Mouse (Mus musculus): ENCODE measurements around the gene Sik2. TPM values are rescaled to one million over a fixed set of nuclear protein-coding genes. Genes with fewer than 3 reads are reported as not detected.

Sik2 gene
- polyA plus RNA-seq, 1 experiment from 2014 or later, result 18.2 TPM

DNA sequence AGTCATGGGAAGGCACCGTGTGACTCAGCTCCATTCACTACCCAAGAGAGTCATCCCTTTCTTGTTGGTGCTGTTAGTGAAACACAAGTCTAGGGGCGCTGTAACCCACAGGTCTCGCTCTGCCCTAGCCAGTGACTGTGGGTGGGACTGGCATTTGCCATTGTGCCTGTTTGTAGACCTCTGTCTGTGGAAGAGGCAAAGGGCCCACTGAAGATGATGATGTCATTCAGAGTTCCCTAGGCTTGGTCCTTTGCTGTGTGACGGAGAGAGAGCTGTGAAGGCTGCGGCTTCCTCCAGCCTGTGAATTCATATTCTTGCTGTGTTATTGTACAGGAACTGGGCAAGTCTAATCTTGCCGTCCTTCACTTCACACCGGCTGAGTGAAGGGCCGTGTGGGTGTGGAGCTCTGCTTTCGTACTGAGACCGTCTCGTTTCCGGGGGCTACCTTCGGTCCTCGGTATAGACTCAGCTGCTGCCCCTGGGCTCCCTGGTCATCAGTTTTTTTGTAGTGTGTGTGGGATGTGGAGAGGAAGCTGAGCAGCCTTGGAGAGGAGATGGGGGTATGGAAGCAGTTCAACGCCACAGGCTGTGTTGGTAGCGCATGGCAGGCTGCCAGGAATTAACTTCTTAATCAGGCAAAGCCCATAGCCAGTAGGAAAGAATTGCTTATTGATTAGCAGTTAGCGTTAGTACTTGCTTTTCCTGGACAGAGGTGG lies 156.1 kb downstream of the Sik2 start:
- peak overlapping the region; percentile 7; the same call in 1 of the 2 replicates for H3K27ac ChIP-seq (ENCODE audit: poor library complexity, severe bottlenecking)
- H3K4me3 ChIP-seq, result no peak overlapping the region

DNA sequence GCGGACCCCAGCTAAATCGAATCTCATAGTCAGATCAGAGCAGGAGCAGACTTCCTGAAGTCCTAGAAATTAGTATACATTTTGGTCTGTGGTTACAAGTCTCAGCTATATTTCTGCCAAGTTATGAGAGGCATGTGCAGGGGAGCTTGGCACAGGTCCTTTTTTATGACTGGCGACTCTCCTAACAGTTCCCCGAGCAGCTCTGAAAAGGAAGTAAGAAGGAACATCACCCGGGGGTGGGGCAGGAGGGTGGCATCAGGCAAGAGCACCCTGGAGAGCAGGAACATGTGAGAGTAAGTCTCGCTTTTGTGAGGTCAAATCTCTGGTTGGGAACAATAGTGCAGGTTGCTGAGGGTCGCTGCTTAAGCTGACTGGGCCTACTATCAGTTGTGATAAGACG lies 158.2 kb downstream of the Sik2 start:
- H3K4me2 ChIP-seq, result peak overlapping the region; percentile 46
- peaks cover 37% of the 10 kb centered on the region for H3K4me1 ChIP-seq (replicated peaks)
- no peak for ATAC-seq (ENCODE audit: insufficient number of reproducible peaks, low FRiP score)
- H3K27ac ChIP-seq (ENCODE audit: poor library complexity, severe bottlenecking), result no peak overlapping the region
- no peaks in the 10 kb centered on the region for H3K27me3 ChIP-seq (replicated peaks)
- no peaks in the 10 kb centered on the region for H3K36me3 ChIP-seq
- H3K9me3 ChIP-seq (replicated peaks), result no peaks in the 10 kb centered on the region
- H3K9ac ChIP-seq, result peak overlapping the region; percentile 44
- 35% methylated on average over 8 of the region's 8 CpGs for WGBS
- H3K4me3 ChIP-seq, result no peak overlapping the region

More for the DNA sequence above, 156.1 kb downstream of the Sik2 start:
- no peaks in the 10 kb centered on the region for H3K9me3 ChIP-seq (replicated peaks)
- H3K27me3 ChIP-seq (replicated peaks), result no peaks in the 10 kb centered on the region
- peaks cover 44% of the 10 kb centered on the region for H3K4me1 ChIP-seq (replicated peaks)
- no peaks in the 10 kb centered on the region for H3K36me3 ChIP-seq
- ATAC-seq (ENCODE audit: insufficient number of reproducible peaks, low FRiP score), result no peak
- WGBS, result 46% methylated on average over 17 of the region's 17 CpGs
- H3K9ac ChIP-seq, result no peak overlapping the region
- peak overlapping the region; percentile 45 for H3K4me2 ChIP-seq

DNA sequence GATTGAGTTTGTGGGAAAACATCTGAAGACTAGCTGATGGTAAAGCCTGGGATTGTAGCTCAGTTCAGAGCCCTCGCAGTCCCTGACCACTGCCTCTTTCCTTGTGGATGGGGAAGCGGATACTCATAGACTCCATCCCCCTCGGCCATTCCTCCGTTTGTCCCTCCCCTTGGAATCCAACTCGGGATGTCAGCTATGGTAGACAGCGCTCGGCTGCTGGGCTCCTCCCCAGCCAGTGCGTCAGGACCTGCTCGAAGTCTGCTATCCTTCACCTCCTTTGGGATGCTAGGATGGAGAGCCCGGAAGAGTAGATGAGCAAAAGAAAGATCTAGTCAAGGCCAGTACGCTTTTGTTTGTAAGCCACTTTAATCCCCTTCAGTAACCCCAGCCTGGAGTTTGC lies 158.6 kb downstream of the Sik2 start:
- Histone ChIP-seq H3K4me2 (peak overlapping the region; percentile 46), H3K4me1 (replicated peaks) (peaks cover 37% of the 10 kb centered on the region), H3K9ac (peak overlapping the region; percentile 44), H3K36me3 (no peaks in the 10 kb centered on the region), H3K27me3 (replicated peaks) (no peaks in the 10 kb centered on the region), H3K27ac (ENCODE audit: poor library complexity, severe bottlenecking) (no peak overlapping the region), H3K9me3 (replicated peaks) (no peaks in the 10 kb centered on the region), H3K4me3 (no peak overlapping the region)
- 22% methylated on average over 11 of the region's 11 CpGs for WGBS
- no peak for ATAC-seq (ENCODE audit: insufficient number of reproducible peaks, low FRiP score)

GRCm38 (mm10) chr9:50849755-50850154 lies 159.1 kb downstream of the Sik2 start:
- WGBS, result 55% methylated on average over 9 of the region's 9 CpGs

GRCm38 (mm10) chr9:50849249-50849648 lies 159.6 kb downstream of the Sik2 start:
- H3K27ac ChIP-seq (ENCODE audit: poor library complexity, severe bottlenecking), result no peak overlapping the region
- peaks cover 32% of the 10 kb centered on the region for H3K4me1 ChIP-seq (replicated peaks)
- no peak overlapping the region for H3K4me2 ChIP-seq
- H3K36me3 ChIP-seq, result peaks cover 4% of the 10 kb centered on the region
- peak; percentile 49; the same call in 1 of the 2 replicates for ATAC-seq (ENCODE audit: insufficient number of reproducible peaks, low FRiP score)
- H3K9ac ChIP-seq, result no peak overlapping the region
- H3K27me3 ChIP-seq (replicated peaks), result no peaks in the 10 kb centered on the region
- 23% methylated on average over 8 of the region's 8 CpGs for WGBS
- no peaks in the 10 kb centered on the region for H3K9me3 ChIP-seq (replicated peaks)
- H3K4me3 ChIP-seq, result no peak overlapping the region

More at GRCm38 (mm10) chr9:50849755-50850154, 159.1 kb downstream of the Sik2 start:
- ATAC-seq (ENCODE audit: insufficient number of reproducible peaks, low FRiP score), result no peak
- no peak overlapping the region for H3K9ac ChIP-seq
- no peak overlapping the region for H3K4me3 ChIP-seq
- no peaks in the 10 kb centered on the region for H3K27me3 ChIP-seq (replicated peaks)
- H3K4me1 ChIP-seq (replicated peaks), result peaks cover 37% of the 10 kb centered on the region
- peak overlapping the region; percentile 46 for H3K4me2 ChIP-seq
- H3K36me3 ChIP-seq, result no peaks in the 10 kb centered on the region
- no peaks in the 10 kb centered on the region for H3K9me3 ChIP-seq (replicated peaks)
- H3K27ac ChIP-seq (ENCODE audit: poor library complexity, severe bottlenecking), result no peak overlapping the region

- no peaks in the 10 kb centered on the region for H3K27me3 ChIP-seq (replicated peaks)
- H3K4me1 ChIP-seq (replicated peaks), result peaks cover 29% of the 10 kb centered on the region
- no peak overlapping the region for H3K9ac ChIP-seq
- 68% methylated on average over 5 of the region's 5 CpGs for WGBS
- peaks cover 8% of the 10 kb centered on the region for H3K36me3 ChIP-seq
- H3K9me3 ChIP-seq (replicated peaks), result no peaks in the 10 kb centered on the region
- no peak overlapping the region for H3K27ac ChIP-seq (ENCODE audit: poor library complexity, severe bottlenecking)
- ATAC-seq (ENCODE audit: insufficient number of reproducible peaks, low FRiP score), result no peak
- no peak overlapping the region for H3K4me2 ChIP-seq
- no peak overlapping the region for H3K4me3 ChIP-seq
Observed at GRCm38 (mm10) chr9:50848821-50849220, 160.1 kb downstream of the Sik2 start.

DNA sequence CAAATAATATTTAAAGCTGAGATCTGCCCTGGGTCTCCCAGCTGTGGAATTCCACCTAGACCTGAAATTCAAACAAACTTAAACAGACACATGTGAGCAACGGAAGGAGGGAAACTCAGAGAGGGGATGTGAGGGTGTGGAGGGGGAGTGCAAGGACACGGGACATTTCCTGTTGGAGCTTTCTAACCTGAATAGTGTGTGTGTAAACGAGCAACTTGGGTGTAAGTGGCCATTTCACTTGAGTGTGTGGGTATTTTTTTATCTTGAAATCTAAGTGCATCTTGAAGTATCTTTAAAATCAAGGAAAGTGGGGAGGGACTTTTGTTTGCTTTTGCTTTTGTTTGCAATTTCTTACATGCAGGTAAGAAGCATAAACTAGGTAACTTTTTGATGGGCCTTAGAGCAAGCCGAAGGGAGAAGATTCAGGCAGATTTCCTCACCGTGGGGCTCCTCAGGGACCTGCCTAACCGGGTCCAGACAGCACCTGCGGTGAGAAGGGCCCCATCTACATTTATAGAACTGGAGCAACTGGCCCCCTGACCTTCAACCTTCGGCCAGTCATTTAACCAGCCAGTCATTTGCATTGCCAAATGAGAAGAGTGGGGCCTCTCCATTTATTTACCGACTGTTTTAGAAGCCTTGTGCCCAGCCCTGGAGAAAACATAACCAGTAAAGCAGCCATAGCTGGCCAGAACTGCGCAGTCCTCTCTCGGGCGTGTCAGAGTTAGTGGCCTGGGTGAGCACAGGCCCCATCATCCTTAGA lies 161.1 kb downstream of the Sik2 start:
- no peaks in the 10 kb centered on the region for H3K27me3 ChIP-seq (replicated peaks)
- no peak overlapping the region for H3K9ac ChIP-seq
- no peak for ATAC-seq (ENCODE audit: insufficient number of reproducible peaks, low FRiP score)
- no peak overlapping the region for H3K27ac ChIP-seq (ENCODE audit: poor library complexity, severe bottlenecking)
- peaks cover 16% of the 10 kb centered on the region for H3K36me3 ChIP-seq
- no peak overlapping the region for H3K4me3 ChIP-seq
- no peak overlapping the region for H3K4me2 ChIP-seq
- no peaks in the 10 kb centered on the region for H3K9me3 ChIP-seq (replicated peaks)
- WGBS, result 67% methylated on average over 12 of the region's 12 CpGs
- H3K4me1 ChIP-seq (replicated peaks), result peaks cover 25% of the 10 kb centered on the region

DNA sequence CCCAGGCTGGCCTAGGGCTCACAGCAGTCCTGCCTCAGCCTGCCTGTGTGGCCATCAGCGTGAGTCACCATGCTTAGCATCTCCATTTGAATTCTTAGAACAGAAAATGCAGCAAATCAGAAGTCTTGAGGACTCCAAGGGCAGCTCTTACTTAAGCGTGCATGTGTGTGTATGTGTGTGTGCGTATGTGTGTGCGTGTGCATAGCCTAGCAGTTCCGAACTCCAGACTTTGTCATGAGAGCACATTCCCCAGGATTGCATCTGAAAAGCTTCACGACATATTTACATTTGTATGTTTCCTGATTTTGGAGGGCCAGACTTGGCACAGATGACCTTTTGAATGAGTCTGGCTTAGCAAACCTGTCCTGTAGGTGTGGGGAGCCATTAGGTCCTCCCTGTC lies 161.7 kb downstream of the Sik2 start:
- no peaks in the 10 kb centered on the region for H3K9me3 ChIP-seq (replicated peaks)
- H3K27ac ChIP-seq (ENCODE audit: poor library complexity, severe bottlenecking), result no peak overlapping the region
- H3K27me3 ChIP-seq (replicated peaks), result no peaks in the 10 kb centered on the region
- H3K4me2 ChIP-seq, result no peak overlapping the region
- WGBS, result 89% methylated on average over 6 of the region's 6 CpGs
- H3K36me3 ChIP-seq, result peaks cover 18% of the 10 kb centered on the region
- no peak for ATAC-seq (ENCODE audit: insufficient number of reproducible peaks, low FRiP score)
- no peak overlapping the region for H3K4me3 ChIP-seq
- peaks cover 20% of the 10 kb centered on the region for H3K4me1 ChIP-seq (replicated peaks)
- no peak overlapping the region for H3K9ac ChIP-seq

- 74% methylated on average over 9 of the region's 9 CpGs for WGBS
- Histone ChIP-seq H3K27ac (ENCODE audit: poor library complexity, severe bottlenecking) (no peak overlapping the region), H3K4me2 (no peak overlapping the region), H3K36me3 (peaks cover 18% of the 10 kb centered on the region), H3K4me3 (no peak overlapping the region), H3K9me3 (replicated peaks) (no peaks in the 10 kb centered on the region), H3K4me1 (replicated peaks) (peaks cover 12% of the 10 kb centered on the region), H3K9ac (no peak overlapping the region), H3K27me3 (replicated peaks) (no peaks in the 10 kb centered on the region)
- no peak for ATAC-seq (ENCODE audit: insufficient number of reproducible peaks, low FRiP score)
Observed at GRCm38 (mm10) chr9:50845547-50845946, 163.3 kb downstream of the Sik2 start.

DNA sequence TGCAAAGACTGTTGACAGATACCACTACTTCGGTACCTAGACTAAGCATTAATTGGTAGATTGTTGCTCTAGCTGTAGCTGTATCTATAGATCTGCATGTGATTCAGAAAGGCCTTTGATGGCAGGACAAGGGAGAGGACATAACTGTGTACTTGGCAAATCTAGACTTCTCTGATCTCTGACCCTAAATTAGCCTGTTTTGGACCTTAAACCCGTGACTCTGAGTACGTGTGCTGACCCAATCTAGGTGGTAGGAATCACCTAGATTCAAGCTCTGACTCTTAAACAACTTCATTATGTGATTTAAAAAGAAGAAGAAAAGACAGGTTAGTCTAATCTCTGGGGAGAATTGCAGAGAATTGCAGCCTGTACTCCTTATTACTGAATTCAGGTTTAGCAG lies 163.8 kb downstream of the Sik2 start, which contains the start of gene Ppp2r1b:
TSS of gene Ppp2r1b (plus strand) at position 221 of the 400 bp plus-strand sequence.
- H3K9ac ChIP-seq, result no peak within 1 kb of the TSS
- no peaks in the 10 kb centered on the region for H3K27me3 ChIP-seq (replicated peaks)
- peaks cover 7% of the 10 kb centered on the region for H3K4me1 ChIP-seq (replicated peaks)
- H3K36me3 ChIP-seq, result peaks cover 18% of the 10 kb centered on the region
- no peaks in the 10 kb centered on the region for H3K9me3 ChIP-seq (replicated peaks)
- no peak within 1 kb of the TSS for H3K4me3 ChIP-seq
- no peak within 1 kb of the TSS for H3K4me2 ChIP-seq
- no peak for ATAC-seq (ENCODE audit: insufficient number of reproducible peaks, low FRiP score)
- 92% methylated on average over 3 of the region's 3 CpGs for WGBS
- H3K27ac ChIP-seq (ENCODE audit: poor library complexity, severe bottlenecking), result no peak within 1 kb of the TSS
